Mouse (Mus musculus) adrenal gland, postnatal 10 days (tissue): Measurements from ENCODE around the gene Ahnak. TPM values are rescaled to one million over a fixed set of nuclear protein-coding genes. Genes with fewer than 3 reads are reported as not detected.
"Not testable (repeated sequence)": the region's sequence is repeated elsewhere in the genome, so short reads cannot be mapped to it uniquely, and the experiment has no call there.

Source experiments
- DNase-seq: peaks from one replicate; pipeline ENCODE4 v3.0.0; 2021; ENCODE audit warnings: mixed read lengths
- total RNA-seq, 2 experiments: library from RNA; stranded (reverse); gene quantifications; 2 replicates each; pipeline ENCODE4 v1.2.3; 2021

Ahnak gene
- total RNA-seq, 2 experiments from 2014 or later: 146 to 184 TPM

DNA sequence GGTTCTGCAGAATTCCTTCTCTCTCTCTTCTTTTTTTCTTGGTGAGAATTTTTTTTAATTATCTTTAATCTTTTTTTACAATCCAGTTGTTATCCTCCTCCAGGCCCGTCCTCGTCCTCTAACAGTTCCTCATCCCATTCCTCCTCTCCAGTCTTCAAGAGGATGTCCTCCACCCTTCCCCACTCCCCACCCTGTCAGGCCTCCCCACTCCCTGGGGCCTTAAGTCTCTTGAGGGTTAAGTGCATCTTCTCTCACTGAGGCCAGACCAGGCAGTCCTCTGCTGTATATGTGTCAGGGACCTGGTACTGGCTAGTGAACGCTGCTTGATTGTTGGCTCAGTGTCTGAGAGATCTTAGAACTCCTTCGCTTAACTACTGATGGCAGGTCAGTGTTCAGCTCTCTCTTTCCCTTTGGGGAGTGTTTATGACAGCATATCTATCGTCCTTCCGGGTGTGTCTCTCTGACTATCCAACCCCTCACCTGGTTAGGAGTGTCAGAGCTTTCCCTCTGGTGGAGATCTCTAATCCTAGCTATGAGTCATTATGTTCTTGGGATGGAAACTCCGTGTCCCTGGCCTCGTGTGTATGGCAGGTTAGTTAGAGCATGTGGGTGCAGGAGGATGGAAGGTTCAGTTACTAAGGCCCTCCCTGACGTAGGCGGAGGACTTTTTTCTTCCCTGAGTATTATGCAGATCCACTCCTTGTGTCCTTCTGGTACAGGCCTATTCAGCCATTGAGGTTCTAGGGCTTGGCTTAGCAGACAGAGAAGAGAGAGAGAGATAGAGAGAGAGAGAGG is 5.9 kb downstream of the Ahnak start:
- DNase-seq: no peak

GRCm38 (mm10) chr19:8996601-8997000 is 7.5 kb downstream of the Ahnak start:
- no peak for DNase-seq

GRCm38 (mm10) chr19:8997546-8997945 is 8.5 kb downstream of the Ahnak start:
- peak; percentile 91 for DNase-seq

DNA sequence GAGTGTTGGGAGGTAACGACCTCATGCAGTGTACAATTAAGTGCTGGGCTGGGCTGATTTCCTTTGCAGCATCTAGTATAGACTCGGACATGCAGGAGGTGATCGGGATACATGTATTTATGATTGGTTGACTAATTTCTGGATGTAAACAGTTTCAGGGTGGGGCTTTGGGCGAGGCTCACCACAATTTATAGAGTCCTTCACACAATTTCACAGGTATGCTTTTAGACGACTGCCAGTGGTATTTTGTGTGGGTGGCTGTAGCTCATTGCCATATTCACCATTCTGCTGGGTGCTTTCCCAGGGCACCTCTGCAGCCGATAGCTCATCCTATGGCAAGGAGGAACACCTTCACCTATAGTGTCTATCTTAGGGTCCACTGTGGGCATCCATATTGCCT is 9.5 kb downstream of the Ahnak start:
- no peak for DNase-seq

DNA sequence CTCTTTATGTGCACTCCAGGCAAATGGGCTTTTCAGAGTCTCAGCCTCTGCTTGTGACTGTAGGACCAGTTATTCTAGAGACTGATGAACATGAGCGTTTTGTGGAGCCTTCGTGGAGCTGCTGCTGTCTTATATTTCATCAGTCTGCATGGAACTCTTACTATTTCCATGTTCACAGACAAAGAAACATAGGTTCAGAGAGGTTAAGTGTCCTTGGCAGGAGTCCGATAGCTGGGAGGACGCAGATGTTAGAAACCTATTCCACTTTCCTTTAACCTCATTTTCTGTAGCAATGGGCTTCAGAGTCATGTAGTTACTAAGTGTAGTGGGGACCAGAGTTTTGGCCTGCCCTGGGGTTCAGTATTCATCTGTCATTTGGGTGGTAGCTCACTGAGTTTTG is 10.1 kb downstream of the Ahnak start:
- no peak for DNase-seq

DNA sequence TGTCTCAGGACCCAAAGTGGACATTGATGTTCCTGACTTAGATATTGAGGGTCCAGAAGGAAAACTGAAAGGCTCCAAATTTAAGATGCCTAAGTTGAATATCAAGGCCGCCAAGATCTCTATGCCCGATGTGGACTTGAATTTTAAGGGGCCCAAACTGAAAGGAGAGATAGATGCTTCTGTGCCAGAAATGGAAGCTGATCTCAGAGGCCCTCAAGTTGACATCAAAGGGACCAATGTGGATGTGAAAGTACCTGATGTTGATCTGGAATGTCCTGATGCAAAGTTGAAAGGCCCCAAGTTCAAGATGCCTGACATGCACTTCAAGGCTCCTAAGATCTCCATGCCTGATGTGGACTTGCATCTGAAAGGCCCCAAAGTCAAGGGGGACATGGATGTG is 17.8 kb downstream of the Ahnak start:
- DNase-seq: not testable (repeated sequence)

GRCm38 (mm10) chr19:9019298-9019697 is 30.2 kb downstream of the Ahnak start:
- DNase-seq: no peak

DNA sequence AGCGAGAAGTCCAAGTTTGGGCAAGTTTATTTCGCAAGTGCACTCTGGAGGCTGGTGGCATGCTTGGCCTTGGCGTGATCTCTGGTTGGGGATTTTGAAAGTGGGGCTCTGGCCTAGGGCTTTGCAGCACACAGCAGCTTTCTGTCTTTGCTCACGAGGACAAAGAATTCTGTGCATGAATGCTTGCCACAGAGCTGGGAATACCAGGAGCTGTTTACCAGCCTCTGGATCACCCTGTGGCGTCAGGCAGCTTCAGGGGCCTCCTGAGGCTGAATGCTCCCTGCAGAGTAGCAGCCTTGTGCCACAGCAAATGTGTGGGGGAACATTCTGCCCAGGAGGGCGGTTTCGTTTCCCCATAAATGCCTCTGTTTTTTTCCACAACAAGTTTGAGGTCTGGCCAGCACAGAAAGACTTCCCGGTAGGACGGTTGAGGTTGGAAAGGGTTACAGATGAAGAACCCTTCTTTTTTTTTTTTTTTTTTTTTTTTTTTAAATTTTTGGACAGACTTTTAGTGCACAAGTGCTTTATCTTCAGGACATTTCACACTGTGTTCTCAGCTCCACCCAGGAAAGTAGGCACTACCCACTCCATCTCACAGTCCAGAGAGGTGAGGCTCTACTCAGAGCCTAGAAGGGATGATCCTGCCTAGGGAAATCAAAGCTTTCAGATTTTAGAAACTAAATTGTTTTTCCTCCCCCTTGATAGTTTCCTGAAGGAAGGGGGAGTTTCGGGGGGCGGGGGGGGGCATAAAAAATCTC is 34.1 kb downstream of the Ahnak start:
- DNase-seq: peak; percentile 73

- DNase-seq: no peak
Measured at GRCm38 (mm10) chr19:9025562-9026257, 36.6 kb downstream of the Ahnak start.

- peak; percentile 60 for DNase-seq
Measured at GRCm38 (mm10) chr19:9026634-9027033, 37.5 kb downstream of the Ahnak start.

- no peak for DNase-seq
Measured at GRCm38 (mm10) chr19:9027795-9028194, 38.7 kb downstream of the Ahnak start.

GRCm38 (mm10) chr19:9028375-9028774 is 39.3 kb downstream of the Ahnak start:
- no peak for DNase-seq

DNA sequence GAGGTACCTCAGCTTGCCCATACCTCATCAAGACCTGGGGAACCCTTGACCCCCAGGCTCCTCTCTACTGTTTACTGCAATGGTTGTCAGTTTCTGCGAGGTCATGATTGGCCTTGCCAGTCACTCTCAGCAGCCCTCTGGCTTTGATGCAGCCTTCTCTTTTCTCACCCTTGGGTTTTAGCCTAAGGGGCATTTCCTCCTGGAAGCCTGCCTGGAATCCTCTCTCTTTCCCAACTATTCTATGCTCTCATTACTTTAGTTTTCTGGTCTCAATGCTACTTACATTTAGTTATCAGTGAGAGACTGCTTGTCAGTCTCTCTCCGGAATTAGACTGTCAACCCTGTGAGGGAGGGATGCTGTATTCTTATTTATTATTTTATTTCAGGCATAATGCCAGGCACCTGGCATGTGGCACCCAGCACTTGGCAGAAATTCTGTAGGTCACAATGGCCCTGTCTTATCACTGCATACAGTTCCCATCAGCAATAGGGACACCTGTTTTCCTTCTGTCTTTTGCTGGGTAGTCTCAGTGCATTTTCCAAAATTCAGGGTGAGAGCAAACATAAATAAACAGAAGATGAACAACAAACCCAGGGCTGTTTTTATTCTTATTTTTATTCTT is 40.7 kb downstream of the Ahnak start:
- DNase-seq: peak; percentile 34

DNA sequence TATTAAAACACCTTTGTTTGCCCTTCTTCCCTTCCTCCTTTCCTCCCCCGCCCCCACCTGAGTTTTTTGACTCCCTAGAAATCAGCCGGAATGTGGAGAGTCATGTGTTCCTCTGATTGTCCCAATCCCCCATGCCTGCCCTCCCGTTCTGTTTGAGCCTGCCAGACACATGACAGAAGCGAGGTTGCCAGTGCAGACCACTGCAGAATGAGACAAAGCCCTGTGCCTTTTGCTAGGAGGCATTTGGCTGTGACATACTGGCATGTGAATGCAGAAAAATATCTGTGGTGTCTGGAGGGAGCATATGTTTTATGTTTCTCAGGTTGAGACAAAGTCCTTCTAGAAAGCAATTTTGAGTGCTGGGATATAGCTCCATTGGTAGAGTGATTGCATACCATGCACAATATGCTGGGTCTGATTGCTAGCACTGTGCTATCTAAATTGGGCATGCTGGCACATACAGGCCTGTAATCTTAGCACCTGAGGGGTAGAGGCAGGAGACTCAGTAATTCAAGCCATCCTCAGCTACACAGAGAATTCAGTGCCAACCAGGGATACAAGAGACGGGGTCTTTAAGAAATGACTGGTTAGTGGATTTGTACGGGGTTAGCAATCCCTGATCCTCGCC is 43.5 kb downstream of the Ahnak start:
- DNase-seq: no peak

DNA sequence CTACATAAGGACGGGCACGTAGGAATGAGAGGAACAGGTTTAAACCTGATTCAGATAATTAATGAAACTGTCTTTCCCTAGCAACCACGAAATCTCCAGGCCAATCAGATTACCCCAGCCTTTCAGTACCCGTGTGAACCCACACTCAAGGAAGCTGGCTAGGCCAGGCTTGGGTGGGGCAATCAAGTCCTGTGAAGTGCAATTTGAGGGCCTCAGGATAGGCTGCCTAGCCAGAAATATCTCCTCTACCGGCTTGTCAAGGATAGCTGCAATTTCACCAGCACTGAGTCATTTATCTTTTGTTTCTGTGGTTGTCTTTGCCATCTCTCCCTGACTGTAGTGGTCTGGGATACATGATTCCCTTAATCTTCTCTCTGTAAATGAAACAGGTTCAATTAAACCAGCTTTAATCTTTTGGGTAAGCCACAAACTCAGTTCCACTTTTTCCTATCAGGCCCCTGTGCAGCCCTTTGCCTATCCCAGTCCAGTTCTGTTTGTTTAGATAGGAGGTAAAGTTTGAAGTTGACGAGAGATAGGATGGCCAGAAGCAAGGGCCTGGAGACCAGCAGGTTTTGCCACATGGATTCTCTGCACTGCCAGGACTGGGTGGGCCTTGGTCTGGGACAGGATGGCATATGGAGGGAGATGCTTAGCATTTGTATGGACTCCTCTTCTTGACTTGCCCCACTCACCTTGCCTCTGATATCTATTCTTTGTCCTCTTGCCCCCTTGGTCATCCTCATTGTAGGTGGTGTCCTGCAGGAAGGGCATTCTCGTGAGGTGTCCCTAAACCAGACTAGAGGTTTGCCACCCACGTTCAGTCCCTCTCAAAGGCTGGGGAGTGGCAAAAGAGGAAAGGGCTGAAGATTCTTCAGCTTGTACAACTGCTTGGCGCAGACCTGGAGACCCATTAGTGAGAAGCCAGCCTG is 44.6 kb downstream of the Ahnak start:
- peak; percentile 25 for DNase-seq

- DNase-seq: no peak
Measured at GRCm38 (mm10) chr19:9034480-9034879, 45.4 kb downstream of the Ahnak start.

- no peak for DNase-seq
Measured at GRCm38 (mm10) chr19:9035101-9035500, 46.0 kb downstream of the Ahnak start.

DNA sequence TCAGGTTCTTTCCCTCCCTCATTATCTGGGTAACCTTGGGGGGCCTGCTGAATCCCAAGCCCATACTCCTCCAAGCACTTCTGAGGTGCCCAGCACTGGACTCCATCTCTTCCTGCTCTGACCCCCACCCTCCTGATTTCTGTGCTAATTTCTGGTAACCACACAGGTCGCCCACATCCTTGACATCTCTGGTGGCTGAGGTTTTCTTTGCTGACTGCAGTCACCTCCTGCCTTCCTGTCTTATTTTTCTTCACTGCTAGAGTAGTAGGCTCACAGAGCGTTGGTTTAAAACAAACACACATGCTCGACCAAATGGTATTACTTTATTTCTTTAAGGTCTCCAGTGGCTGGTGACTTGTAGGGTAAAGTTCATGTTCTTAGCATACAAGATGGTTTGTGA is 49.1 kb downstream of the Ahnak start:
- no peak for DNase-seq

GRCm38 (mm10) chr19:9039266-9039665 is 50.2 kb downstream of the Ahnak start:
- no peak for DNase-seq

- no peak for DNase-seq
Measured at GRCm38 (mm10) chr19:9039928-9040327, 50.8 kb downstream of the Ahnak start.

DNA sequence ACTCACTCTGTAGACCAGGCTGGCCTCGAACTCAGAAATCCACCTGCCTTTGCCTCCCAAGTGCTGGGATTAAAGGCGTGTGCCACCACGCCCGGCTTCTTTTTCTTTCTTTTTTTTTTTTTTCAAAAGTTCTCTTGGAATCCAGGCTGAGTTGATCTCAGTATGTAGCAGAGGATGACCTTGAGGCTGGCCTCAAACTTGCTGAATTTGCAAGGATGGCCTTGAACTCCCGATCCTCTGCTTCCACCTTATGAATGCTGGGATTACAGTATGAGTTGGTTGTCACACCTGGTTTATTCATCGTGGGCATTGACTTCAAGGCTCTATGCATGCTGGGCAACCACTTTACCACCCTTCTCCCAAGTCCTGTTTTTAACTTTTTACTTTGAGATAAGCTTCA is 51.6 kb downstream of the Ahnak start:
- DNase-seq: no peak
